Mouse (Mus musculus): ENCODE results near the gene Chkb.

Chkb gene

DNA sequence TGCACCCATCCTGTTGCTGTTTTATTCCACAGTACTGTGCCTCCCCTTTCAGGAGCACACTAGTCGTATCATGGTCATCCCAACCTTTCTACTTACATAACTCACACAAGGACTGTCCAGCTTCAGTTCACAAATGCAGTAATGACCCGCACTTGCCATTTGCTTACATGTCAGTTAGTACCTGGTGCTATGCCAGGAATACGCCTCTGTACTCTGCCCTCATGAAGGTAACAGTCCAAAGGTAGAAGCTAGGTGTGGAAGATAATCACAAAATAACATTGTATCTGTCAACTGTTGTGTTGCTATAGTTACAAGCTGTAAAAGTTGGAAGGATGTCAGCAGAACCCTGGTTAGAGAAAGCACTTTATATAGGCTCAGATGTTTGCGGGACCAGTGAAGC, 32.8 kb downstream of the Chkb start:
- DNase-seq = no peak

GRCm38 (mm10) chr15:89390081-89390480, 39.6 kb downstream of the Chkb start:
- no peak for DNase-seq

DNA sequence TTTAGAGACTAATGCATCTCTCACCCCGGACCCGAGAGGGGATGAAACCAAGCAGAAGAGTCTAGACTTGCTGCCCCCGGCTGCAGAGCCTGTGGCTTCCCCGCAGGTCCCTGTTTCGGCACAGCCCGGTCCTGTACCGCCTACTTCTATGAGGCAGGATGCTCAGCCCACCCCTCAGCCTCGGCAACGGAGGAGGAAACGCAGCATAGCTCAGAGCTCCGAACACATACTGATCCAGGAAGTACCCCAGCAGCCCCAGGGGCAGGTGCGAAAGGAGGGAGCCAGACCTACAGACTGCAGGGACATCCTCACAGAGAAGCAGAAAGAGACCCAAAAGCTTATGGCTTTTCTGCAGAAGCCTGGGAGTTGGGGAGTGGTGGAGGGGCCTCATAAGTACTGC, 42.6 kb downstream of the Chkb start:
- no peak for DNase-seq

- DNase-seq = no peak
Measured at GRCm38 (mm10) chr15:89384617-89385016, 45.1 kb downstream of the Chkb start, which contains the start of gene Klhdc7b. Gene Klhdc7b (plus strand): TSS chr15:89384917.

DNA sequence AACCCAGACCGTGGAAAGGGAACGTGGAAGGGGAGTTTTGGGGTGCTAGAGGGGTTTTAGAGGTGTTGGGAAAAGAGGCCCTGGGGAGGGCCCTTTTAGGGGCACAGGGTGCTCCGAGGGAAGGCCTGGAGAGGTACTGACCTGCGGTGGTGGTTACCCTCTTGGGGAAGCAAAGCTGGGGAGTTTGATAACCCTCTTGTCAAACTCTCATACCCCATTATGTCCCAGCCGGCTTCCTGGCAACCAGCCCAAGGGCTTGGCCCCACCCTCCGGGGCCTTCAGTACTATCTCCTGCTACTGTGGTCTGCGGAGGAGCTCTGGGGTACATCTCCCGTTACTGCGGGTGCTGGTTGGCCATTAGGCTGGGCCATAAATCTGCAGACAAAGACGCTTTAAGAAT, 50.3 kb downstream of the Chkb start:
- DNase-seq = peak; percentile 32

DNA sequence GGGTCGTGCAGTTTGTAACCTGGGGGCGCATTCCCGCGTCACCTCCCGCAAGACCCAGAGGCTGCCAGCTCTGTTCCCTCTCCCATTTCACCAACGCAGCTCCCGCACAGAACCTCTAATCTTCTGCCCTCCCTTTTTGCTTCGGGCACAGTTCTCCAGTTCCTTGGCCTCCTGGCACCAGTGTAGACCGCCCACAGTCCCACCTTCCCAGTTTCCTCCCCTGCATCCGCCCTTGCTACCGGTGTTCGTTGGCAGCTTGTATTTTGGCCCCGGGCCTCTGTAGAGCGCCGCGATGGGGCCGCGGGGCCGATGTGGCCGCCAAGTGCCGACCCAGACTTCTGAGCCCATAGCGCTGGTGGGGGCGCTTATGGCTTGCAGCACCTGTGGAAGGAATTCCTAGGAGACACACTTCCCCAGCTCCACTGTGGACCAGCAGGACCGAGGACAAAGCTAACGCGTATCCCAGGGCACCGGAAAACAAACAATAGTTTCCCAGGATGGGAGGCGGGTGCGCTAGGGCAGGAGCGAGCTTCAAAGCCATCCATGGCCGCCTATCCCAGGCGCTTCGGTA, 50.8 kb downstream of the Chkb start, which contains the start of gene Odf3b:
Gene Odf3b (minus strand): TSS at position 452 of the 571 bp plus-strand sequence.
- DNase-seq = peak; percentile 55

- DNase-seq = no peak
Measured at GRCm38 (mm10) chr15:89377938-89378828, 51.5 kb downstream of the Chkb start.

DNA sequence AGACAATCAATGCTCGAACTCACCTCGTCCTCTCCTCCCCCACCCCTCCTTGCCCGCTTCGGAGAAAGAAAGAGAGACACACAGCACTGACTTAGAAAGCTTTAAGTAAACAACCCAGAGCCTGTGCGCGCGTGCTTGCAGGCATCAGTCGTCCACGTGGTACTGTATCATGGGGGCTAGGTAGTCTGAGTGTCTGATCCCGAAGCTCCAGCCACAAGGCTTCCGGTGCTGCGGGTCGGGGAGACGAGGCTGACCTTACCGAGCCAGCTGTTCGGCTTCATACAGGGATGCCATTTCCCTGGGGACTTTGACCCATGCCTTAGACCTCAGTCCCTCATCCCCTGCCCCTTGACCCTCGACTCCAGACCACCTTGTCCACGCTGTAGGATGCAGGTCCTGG, 52.3 kb downstream of the Chkb start:
- peak; percentile 17 for DNase-seq

- DNase-seq = peak; percentile 11
Measured at GRCm38 (mm10) chr15:89376957-89377356, 52.8 kb downstream of the Chkb start, which contains the start of gene Tymp. Gene Tymp (minus strand): TSS chr15:89377039.
